Mouse (Mus musculus) forebrain, embryonic 11.5 days (tissue): ENCODE measurements around the gene Golga4. TPM values are rescaled to one million over a fixed set of nuclear protein-coding genes. Genes with fewer than 3 reads are reported as not detected.

Experiments
- ATAC-seq: fragments of 200-750 bp; cut with Nextera tagmentation; replicated peaks from 2 replicates; pipeline ENCODE4 v1.8.0; 2017; ENCODE audit warnings: moderate TSS enrichment; ENCODE audit not compliant: low FRiP score
- DNase-seq: peaks from one replicate; pipeline ENCODE4 v3.0.0-alpha.2; 2017; ENCODE audit warnings: low spot score
- H3K27ac ChIP-seq: fragments of 300-500 bp; sonication (generic); 2 replicates; pipeline ENCODE4 v1.5.1; 2014; ENCODE audit warnings: low read depth, low read length
- H3K27me3 ChIP-seq: fragments of 300-500 bp; sonication (generic); 2 replicates; pipeline ENCODE4 v1.6.1; 2014; ENCODE audit warnings: mild to moderate bottlenecking, low read length, mixed read lengths; ENCODE audit not compliant: control insufficient read depth, insufficient read depth
- H3K36me3 ChIP-seq: fragments of 300-500 bp; sonication (generic); 2 replicates; pipeline ENCODE4 v1.6.1; 2014; ENCODE audit warnings: mild to moderate bottlenecking, low read length, moderate library complexity, mixed read lengths; ENCODE audit not compliant: control insufficient read depth, insufficient read depth
- H3K4me1 ChIP-seq: fragments of 300-500 bp; sonication (generic); replicated peaks from 2 replicates; pipeline ENCODE4 v1.6.1; 2014; ENCODE audit warnings: low read length, mixed read lengths; ENCODE audit not compliant: control insufficient read depth, insufficient read depth
- H3K4me2 ChIP-seq: fragments of 300-500 bp; sonication (generic); 2 replicates; pipeline ENCODE4 v1.6.1; 2014; ENCODE audit warnings: low read depth, mild to moderate bottlenecking, low read length, moderate library complexity, mixed read lengths; ENCODE audit not compliant: severe bottlenecking
- H3K4me3 ChIP-seq: fragments of 300-500 bp; sonication (generic); 2 replicates; pipeline ENCODE4 v1.5.1; 2014; ENCODE audit warnings: low read depth, low read length
- H3K9ac ChIP-seq: fragments of 300-500 bp; sonication (generic); 2 replicates; pipeline ENCODE4 v1.6.1; 2014; ENCODE audit warnings: low read length
- H3K9me3 ChIP-seq: fragments of 300-500 bp; sonication (generic); 2 replicates; pipeline ENCODE4 v1.6.1; 2016; ENCODE audit warnings: low read length, mixed read lengths; ENCODE audit not compliant: control insufficient read depth
- WGBS: fragments of 180-500 bp; shearing (Covaris S2); extraction: QIAGEN DNeasy Blood & Tissue Kit; methylation state at CpG from one replicate; pipeline ENCODE4 v1.1.7; 2014; 5-methylcytosine and 5-hydroxymethylcytosine counted together
- polyA plus RNA-seq: library from polyadenylated mRNA; unstranded; fragments of >200 nt; fragmentation: Nextera tagmentation; extraction: Ambion mirVana; gene quantifications from 2 replicates; pipeline ENCODE4 v1.2.1, GENCODE M21; 2014

The Golga4 gene
- polyA plus RNA-seq, 1 experiment from 2014 or later: 66.8 TPM

DNA sequence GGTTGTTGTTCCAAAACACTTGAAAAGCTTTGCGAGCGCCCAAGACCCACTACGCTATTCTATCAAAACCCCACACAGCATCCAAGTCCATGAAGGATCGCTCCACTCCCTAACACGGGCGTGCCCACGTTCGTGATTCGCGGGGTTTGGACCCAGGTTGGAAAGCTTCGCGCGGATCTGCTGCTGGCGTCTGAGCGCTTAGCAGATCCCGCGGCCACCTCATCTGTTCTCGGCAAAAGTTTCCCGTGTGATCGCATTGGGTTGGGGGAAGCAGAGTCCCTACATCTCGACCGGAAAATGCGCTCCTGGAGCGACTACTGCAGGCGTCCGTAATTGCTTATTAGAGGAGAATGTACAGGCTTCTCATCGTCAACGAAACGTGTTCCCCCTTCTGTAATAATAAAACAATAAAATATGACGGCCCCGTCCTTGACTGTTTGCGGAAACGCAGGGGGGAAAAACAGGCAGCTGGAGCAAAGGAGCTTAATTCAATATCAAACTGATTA, 29.2 kb upstream of the Golga4 start:
- H3K4me3 ChIP-seq: peak overlapping the region; percentile 42
- no peaks in the 10 kb centered on the region for H3K36me3 ChIP-seq
- peaks cover 67% of the 10 kb centered on the region for H3K27me3 ChIP-seq
- H3K4me1 ChIP-seq: peaks cover 18% of the 10 kb centered on the region; the same call in 1 of the 2 replicates
- WGBS: under 1% methylated on average over 33 of the region's 33 CpGs
- H3K4me2 ChIP-seq: peak overlapping the region; percentile 43
- H3K9me3 ChIP-seq: no peaks in the 10 kb centered on the region
- peak overlapping the region; percentile 1; the same call in 1 of the 2 replicates for H3K27ac ChIP-seq
- peak; percentile 45 for ATAC-seq
- H3K9ac ChIP-seq: peak overlapping the region; percentile 6; the same call in 1 of the 2 replicates
- peak; percentile 74 for DNase-seq

DNA sequence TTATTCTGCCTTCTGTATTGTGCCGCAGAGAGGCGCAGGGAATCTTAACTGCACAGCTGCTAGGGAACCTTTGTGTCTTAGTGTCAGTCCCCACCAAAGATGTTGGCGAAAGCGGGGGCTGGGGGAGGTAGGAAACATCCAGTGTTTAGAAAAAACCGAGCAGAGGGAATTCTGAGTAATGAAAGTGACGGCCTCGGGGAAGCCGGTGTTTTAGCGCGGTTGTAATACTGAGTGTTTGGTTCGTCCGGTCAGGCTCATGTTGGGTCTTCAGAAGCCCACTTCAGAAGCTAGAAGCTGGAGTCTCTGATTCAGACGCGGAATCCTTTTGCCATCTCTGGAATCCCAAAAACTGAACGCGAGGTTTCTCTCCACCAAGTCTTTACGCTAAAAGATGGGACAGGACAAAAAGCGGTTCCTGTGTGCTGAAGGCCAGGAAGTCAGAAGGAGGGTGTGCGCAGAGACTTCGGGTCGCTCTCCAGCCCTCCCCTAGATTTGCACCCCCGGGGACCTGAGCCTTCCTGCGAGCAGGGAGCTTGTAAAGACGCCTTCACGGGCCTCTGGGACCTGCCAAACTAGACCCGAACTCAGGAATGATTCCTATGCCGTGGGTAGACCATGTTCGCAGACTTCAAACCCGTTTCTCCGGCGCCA, 28.7 kb upstream of the Golga4 start:
- DNase-seq: peak; percentile 66
- Histone ChIP-seq H3K4me2 (peak overlapping the region; percentile 43), H3K9ac (peak overlapping the region; percentile 47; the same call in 1 of the 2 replicates)

DNA sequence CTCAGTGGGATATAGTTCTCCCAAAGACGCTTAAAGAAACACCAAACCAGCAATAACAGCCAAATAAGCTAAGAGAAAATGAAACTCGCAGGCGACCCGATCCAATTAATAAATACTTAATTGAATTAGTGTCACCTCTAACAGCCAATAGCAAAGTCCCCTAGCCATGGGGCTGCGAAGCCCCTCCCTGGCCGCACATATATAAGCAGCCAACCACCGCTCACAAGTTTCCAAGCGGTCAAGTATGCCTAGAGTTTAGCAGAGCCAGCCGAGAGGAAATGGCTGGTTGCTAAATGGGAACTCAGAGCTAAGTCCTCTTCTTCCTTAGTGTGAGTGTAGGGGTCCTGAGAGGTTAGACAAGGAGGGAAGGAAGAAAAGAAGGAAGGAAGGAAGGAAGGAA, 28.1 kb upstream of the Golga4 start, which contains the start of gene Eomes:
Eomes (plus strand) TSS at position 252 of the 400 bp plus-strand sequence.
- peak within 1 kb of the TSS; percentile 57 for H3K27ac ChIP-seq
- no peaks in the 10 kb centered on the region for H3K36me3 ChIP-seq
- peaks cover 73% of the 10 kb centered on the region for H3K27me3 ChIP-seq
- H3K4me1 ChIP-seq: peaks cover 18% of the 10 kb centered on the region; the same call in 1 of the 2 replicates
- peak within 1 kb of the TSS; percentile 42 for H3K4me3 ChIP-seq
- WGBS: under 1% methylated on average over 9 of the region's 9 CpGs
- DNase-seq (peak; percentile 71), ATAC-seq (no peak)
- H3K9me3 ChIP-seq: no peaks in the 10 kb centered on the region
- peak within 1 kb of the TSS; percentile 55 for H3K4me2 ChIP-seq
- peak within 1 kb of the TSS; percentile 56 for H3K9ac ChIP-seq

More for the DNA sequence above, 28.7 kb upstream of the Golga4 start:
- peak overlapping the region; percentile 57; the same call in 1 of the 2 replicates for H3K27ac ChIP-seq
- under 1% methylated on average over 31 of the region's 31 CpGs for WGBS
- peak overlapping the region; percentile 42 for H3K4me3 ChIP-seq
- H3K4me1 ChIP-seq: peaks cover 18% of the 10 kb centered on the region; the same call in 1 of the 2 replicates
- H3K27me3 ChIP-seq: peaks cover 71% of the 10 kb centered on the region
- H3K9me3 ChIP-seq: no peaks in the 10 kb centered on the region
- peak; percentile 40 for ATAC-seq
- no peaks in the 10 kb centered on the region for H3K36me3 ChIP-seq

DNA sequence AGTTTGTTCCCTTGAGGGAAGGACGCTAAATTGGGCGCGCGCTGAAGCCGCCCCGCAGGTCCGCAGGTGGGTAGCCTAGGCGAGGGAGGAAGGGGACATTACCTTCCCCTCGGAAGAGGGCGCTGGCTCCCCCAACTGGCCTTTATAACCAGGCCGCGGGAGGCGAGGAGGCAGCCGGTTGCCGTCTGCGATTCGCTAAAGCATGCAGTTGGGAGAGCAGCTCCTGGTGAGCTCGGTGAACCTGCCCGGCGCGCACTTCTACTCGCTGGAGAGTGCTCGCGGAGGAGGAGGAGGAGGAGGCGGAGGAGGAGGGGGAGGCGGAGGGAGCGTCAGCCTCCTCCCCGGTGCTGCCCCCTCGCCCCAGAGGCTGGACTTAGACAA, 27.6 kb upstream of the Golga4 start:
- peak; percentile 52 for ATAC-seq
- no peaks in the 10 kb centered on the region for H3K36me3 ChIP-seq
- peaks cover 74% of the 10 kb centered on the region for H3K27me3 ChIP-seq
- no peaks in the 10 kb centered on the region for H3K9me3 ChIP-seq
- H3K27ac ChIP-seq: 0 out of 2 replicates have a peak overlapping the region, but pooled peaks have one; percentile 31
- H3K9ac ChIP-seq: peak overlapping the region; percentile 56
- peak overlapping the region; percentile 42 for H3K4me3 ChIP-seq
- H3K4me2 ChIP-seq: peak overlapping the region; percentile 55
- H3K4me1 ChIP-seq: peaks cover 18% of the 10 kb centered on the region; the same call in 1 of the 2 replicates
- WGBS: under 1% methylated on average over 23 of the region's 29 CpGs
- peak; percentile 78 for DNase-seq

DNA sequence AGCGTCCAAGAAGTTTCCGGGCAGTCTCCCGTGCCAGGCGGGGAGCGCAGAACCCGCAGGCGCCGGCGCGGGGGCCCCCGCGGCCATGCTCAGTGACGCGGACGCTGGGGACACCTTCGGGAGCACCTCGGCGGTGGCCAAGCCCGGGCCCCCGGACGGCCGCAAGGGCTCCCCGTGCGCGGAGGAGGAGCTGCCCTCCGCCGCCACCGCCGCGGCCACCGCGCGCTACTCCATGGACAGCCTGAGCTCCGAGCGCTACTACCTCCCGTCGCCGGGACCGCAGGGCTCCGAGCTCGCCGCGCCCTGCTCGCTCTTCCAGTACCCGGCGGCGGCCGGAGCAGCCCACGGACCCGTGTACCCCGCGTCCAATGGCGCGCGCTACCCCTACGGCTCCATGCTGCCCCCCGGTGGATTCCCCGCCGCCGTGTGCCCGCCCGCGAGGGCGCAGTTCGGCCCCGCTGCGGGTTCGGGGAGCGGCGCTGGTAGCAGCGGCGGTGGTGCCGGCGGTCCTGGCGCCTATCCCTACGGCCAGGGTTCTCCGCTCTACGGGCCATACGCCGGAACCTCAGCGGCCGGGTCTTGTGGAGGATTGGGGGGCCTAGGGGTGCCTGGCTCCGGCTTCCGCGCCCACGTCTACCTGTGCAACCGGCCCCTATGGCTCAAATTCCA, 27.1 kb upstream of the Golga4 start:
- Histone ChIP-seq H3K36me3 (no peaks in the 10 kb centered on the region), H3K4me3 (peak overlapping the region; percentile 42), H3K9ac (peak overlapping the region; percentile 56), H3K9me3 (no peaks in the 10 kb centered on the region), H3K27ac (peak overlapping the region; percentile 31; the same call in 1 of the 2 replicates), H3K27me3 (peaks cover 76% of the 10 kb centered on the region), H3K4me2 (peak overlapping the region; percentile 55), H3K4me1 (peaks cover 18% of the 10 kb centered on the region; the same call in 1 of the 2 replicates)
- WGBS: under 1% methylated on average over 78 of the region's 87 CpGs
- ATAC-seq: peak; percentile 64
- DNase-seq: peak; percentile 78

DNA sequence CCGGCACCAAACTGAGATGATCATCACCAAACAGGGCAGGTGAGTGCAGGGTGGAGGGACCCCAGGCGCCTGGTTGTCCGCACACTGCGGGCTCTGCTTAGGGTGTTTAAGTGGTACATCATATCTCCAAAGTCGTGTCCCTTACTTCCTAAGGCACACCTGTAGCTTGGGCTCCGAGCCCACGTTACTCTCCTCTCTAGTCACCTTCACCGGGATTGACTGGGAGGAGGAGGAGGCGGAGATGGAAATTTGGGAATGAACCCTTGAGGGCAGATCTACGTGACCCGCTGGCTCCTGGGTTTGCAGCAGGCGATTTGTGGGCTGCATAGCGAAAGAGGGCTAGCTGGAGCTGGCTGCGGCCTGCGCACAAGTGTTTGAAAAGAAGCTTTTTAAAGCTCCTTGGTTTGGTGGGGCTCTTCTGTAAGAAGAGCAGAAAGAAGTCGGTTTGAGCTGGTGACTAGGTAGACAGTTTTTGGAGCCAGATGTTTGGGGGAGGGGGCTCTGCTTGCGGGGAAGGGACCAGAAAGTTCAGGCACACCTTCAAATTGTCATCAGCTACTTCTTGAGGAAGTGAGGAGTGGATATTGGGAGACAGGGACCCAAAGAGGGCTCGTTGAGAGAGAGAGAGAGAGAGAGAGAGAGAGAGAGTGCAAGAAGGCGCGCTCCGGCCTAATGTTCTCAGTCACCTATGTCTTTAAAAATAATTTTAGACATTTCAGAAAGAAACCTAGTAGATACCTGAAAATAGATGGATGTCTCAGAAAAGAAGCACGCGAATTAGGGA, 26.4 kb upstream of the Golga4 start:
- H3K9me3 ChIP-seq: no peaks in the 10 kb centered on the region
- ATAC-seq: no peak
- peak overlapping the region; percentile 55; the same call in 1 of the 2 replicates for H3K4me2 ChIP-seq
- peaks cover 80% of the 10 kb centered on the region for H3K27me3 ChIP-seq
- H3K36me3 ChIP-seq: no peaks in the 10 kb centered on the region
- H3K9ac ChIP-seq: peak overlapping the region; percentile 56
- peak; percentile 47 for DNase-seq
- 3% methylated on average over 23 of the region's 23 CpGs for whole genome bisulfite sequencing
- no peak overlapping the region for H3K27ac ChIP-seq
- peak overlapping the region; percentile 42 for H3K4me3 ChIP-seq
- H3K4me1 ChIP-seq: peaks cover 18% of the 10 kb centered on the region; the same call in 1 of the 2 replicates

DNA sequence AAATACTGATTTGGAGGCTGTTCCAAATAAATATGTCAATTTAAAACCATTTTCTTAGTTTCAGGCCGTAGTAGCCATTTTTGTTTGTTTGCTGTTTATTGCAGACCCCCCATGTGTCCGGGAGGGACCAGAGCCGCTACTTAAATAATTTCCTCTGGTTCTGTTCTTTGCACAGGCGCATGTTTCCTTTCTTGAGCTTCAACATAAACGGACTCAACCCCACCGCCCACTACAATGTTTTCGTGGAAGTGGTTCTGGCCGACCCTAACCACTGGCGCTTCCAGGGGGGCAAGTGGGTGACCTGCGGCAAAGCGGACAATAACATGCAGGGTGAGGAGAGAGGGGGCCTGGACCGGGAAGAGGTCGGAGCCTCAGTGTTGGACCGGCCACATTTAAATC, 25.8 kb upstream of the Golga4 start:
- 0 out of 2 replicates have a peak overlapping the region, but pooled peaks have one; percentile 8 for H3K4me2 ChIP-seq
- peak; percentile 58 for DNase-seq
- peaks cover 80% of the 10 kb centered on the region for H3K27me3 ChIP-seq

DNA sequence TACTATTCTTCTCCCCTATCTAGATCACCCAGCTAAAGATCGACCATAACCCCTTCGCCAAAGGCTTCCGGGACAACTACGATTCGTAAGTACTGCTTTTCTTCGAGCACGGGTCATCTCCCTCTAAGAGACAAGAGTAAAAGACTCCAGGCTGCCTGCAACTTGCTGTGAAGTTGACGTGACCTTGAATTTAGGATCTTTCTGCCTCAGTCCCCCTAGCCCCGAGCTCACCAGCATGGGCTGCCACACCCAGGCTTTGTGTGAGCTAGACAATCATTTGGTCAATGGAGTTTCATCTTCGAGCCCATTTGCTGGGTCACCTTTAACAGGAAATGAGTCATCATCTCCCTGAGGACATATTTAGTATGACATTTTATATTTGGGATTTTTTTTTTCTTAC, 23.9 kb upstream of the Golga4 start:
- 70% methylated on average over 10 of the region's 10 CpGs for WGBS
- ATAC-seq (no peak), DNase-seq (peak; percentile 46)
- H3K27me3 ChIP-seq: peaks cover 83% of the 10 kb centered on the region
- H3K4me2 ChIP-seq: no peak overlapping the region
- no peaks in the 10 kb centered on the region for H3K9me3 ChIP-seq
- H3K4me1 ChIP-seq: peaks cover 17% of the 10 kb centered on the region
- no peaks in the 10 kb centered on the region for H3K36me3 ChIP-seq
- H3K9ac ChIP-seq: no peak overlapping the region
- H3K27ac ChIP-seq: no peak overlapping the region
- no peak overlapping the region for H3K4me3 ChIP-seq

More for the DNA sequence above, 25.8 kb upstream of the Golga4 start:
- H3K4me1 ChIP-seq: peaks cover 18% of the 10 kb centered on the region; the same call in 1 of the 2 replicates
- no peak overlapping the region for H3K27ac ChIP-seq
- 3% methylated on average over 14 of the region's 14 CpGs for WGBS
- peak overlapping the region; percentile 42 for H3K4me3 ChIP-seq
- H3K9ac ChIP-seq: no peak overlapping the region; the same call in 1 of the 2 replicates
- no peaks in the 10 kb centered on the region for H3K9me3 ChIP-seq
- H3K36me3 ChIP-seq: no peaks in the 10 kb centered on the region
- no peak for ATAC-seq
